Mouse (Mus musculus): ENCODE data around the gene Ptger4. TPM values are rescaled to one million over a fixed set of nuclear protein-coding genes. Genes with fewer than 3 reads are reported as not detected.

The Ptger4 gene
- total RNA-seq, 1 experiment from 2014 or later = 10.3 TPM

GRCm38 (mm10) chr15:5185366-5186292, 58.4 kb downstream of the Ptger4 start, which contains the start of gene Ttc33:
Gene Ttc33 (plus strand): TSS chr15:5185525.
- ATAC-seq (replicated peaks; ENCODE audit: low read depth, poor library complexity, severe bottlenecking) = peak; percentile 62

GRCm38 (mm10) chr15:5184668-5185330, 59.2 kb downstream of the Ptger4 start:
- peak; percentile 21; the same call in 1 of the 2 replicates for ATAC-seq (replicated peaks; ENCODE audit: low read depth, poor library complexity, severe bottlenecking)

GRCm38 (mm10) chr15:5173217-5173820, 70.7 kb downstream of the Ptger4 start:
- peak; percentile 89 for ATAC-seq (replicated peaks; ENCODE audit: low read depth, poor library complexity, severe bottlenecking)

DNA sequence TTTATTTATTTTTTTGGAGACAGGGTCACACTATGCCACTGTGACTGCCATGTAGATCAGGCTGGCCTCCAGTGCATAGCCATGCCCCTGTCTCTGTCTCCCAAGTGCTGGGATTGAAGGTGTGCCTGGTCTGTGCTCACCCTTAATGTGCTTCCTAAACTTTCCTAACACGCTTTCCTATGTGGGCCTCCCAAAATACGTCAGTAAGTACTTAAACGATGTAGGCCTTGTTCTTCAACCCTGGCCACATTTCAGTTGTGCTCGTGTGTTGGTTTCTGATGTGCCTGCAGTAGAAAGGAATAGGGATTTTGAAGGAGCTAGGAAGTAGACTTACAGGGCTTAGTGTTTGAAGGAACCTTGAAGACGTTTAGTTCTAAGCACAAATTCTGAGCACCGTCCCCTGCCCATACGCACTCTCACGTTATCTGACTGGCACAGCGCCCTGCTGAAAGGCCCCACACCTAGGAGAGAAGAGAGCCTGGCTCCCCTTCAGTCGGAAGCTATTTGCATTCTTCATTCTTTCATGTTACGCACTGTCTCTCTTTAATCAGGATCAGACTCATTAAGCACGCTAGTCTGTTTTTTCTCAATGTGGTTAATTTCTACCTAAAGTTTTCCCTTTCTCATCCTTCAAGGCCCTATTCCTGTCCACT, 78.7 kb downstream of the Ptger4 start:
- no peak for ATAC-seq (replicated peaks; ENCODE audit: low read depth, poor library complexity, severe bottlenecking)

DNA sequence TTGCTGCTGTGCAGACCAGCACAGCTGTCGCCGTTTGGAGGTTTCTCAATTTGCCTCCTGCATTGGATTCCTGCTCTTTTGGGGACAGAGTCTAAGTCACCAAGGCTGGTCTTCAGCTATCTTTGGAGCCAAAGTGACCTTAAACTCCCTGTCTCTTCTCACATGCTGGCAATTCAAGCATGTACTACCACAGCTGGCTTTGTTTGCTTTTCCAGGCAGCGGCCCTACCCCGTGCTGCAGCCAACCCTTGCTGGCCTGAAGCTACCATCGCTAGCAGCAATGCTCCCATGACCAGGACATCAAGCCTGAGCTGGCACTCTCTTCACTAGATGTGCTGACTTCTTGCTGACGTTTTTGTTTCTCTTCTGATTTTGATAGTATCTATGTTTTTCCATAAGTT, 85.2 kb downstream of the Ptger4 start:
- ATAC-seq (replicated peaks; ENCODE audit: low read depth, poor library complexity, severe bottlenecking) = no peak

DNA sequence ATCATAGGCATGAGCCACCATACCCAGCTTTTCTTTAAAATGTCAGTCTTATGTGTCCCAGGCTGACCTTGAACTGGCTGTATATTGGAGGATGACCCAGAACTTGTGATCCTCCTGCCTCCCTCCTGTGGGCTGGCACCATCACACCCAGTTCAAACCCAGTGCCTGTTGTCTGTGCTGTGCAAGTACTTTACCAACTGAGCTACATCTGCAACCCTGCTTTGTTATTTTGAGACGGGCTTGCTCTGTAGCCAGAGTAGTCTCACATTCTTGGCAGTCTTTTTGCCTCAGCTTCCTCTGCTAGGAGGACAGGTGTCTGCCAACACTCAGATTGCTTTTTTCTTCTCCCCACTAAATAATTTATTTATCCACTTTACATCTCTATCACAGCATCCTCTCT, 86.6 kb downstream of the Ptger4 start:
- no peak for ATAC-seq (replicated peaks; ENCODE audit: low read depth, poor library complexity, severe bottlenecking)

Other genes with a start within 250 kb of the Ptger4 start
- not detected in 2 replicates for gene C7, start 180.4 kb downstream of the Ptger4 start, total RNA-seq (2017)
- 0.41 and 0.68 TPM in 2 replicates for gene Card6, start 135.6 kb downstream of the Ptger4 start, total RNA-seq (2017)
- 2,045 and 2,619 TPM in 2 replicates for gene Rpl37, start 127.5 kb downstream of the Ptger4 start, total RNA-seq (2017)
- gene Prkaa1, start 100.3 kb downstream of the Ptger4 start, total RNA-seq (2017) = 31.5 and 39.9 TPM in 2 replicates
- 49.6 and 50.2 TPM in 2 replicates for gene Ttc33, start 58.7 kb downstream of the Ptger4 start, total RNA-seq (2017)